Mouse (Mus musculus): ENCODE results near the gene Gm29094.
"Not testable (repeated sequence)": the region's sequence is repeated elsewhere in the genome, so short reads cannot be mapped to it uniquely, and the experiment has no call there.

Gm29094 gene

DNA sequence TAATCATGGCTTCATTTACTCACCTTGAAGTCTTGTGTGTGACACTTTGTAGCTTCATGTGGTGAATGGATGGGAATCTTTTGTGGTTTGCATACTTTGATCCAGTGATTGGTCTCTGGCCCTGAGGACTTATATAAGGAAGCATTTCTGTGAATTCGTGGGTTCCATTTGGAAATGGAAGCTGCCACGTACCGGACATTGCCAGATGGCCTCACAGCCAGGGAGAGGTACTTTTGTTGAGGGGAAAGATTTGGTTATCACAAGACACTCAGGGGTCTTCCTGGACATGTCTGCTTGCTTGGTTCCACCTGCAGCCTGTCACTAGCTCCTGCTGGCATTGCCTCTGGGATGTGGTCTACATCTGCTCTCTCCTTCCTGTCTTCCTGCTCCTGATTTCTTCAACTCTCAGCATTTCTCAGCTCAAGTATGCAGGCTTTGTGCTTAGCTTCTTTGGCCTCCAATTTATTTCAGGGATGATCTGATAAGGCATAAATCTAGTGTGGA is 41.4 kb downstream of the Gm29094 start:
- DNase-seq (ENCODE audit: low read depth, low spot score): not testable (repeated sequence)

DNA sequence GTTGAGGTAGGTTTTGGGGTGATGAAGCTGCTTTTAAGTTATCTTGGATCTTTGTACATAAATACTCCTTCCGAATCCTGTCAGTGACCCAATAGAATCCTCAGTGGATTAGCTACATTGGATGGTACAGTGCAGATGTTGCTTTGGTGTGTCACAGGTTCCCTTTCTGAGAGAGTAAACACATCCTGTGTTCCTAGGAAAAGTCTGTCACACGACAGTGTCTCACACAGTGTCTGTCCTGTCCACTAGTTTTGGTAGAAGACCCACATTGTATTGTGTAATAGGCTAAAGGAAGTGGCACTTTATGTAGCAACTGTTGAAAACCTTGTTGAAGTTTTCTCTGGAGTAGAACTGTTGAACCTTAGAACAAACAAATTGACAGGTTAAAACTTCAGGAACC is 54.2 kb downstream of the Gm29094 start:
- DNase-seq (ENCODE audit: low read depth, low spot score): no peak

DNA sequence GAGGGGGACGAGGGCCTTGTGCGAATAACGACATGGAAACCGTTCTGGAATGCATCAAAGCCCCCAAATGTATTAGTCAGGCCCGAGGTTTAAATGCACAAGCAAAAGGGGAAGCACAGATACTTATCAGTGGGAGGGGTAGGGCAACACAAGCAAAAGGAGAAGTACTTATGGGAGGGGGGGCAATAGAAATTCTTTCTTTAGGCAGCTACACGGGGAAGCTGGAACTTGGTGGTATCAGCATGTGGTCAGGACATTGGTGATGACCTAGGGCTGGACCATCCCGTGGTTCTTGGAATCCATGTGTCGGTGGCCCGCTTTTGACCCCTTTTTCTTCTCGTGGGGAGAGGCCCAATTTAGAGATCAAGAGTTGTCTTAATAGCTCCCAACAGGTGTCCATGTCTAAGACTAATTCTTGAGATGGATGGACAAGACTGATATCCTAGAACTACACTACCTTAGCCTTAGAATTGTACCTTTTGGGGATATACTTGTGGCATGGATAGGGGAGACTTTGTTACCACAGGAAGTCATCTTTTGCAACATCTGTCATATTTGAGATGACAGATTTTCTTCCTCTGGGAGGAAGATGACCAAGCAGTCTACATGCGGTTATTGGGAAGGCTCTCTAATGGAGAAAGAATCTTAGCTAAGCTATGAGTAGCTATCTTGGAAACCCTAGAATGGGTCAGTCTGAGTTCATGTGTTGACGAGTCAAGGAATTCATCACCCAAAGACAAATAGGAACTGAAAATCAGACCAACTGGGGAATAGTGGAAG is 57.6 kb downstream of the Gm29094 start:
- no peak for DNase-seq (ENCODE audit: low read depth, low spot score)

DNA sequence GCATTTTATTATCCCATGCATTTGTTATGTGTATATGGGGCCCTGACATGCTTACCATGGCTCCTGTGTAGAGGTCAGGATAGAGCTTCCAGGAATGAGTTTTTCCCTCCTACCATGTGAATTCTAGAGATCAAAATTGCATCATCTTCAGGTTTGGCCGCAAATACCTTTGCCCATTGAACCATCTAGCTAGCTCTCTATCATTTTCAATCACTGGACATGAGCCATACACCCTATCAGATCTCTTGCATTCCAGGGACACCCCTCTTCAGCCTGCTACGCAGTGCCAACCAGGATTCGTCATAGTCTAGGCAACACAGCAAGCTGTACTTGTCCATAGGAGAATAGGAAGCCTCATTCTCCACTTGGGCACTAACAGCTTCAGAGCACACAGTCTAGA is 64.8 kb downstream of the Gm29094 start:
- no peak for DNase-seq (ENCODE audit: low read depth, low spot score)

DNA sequence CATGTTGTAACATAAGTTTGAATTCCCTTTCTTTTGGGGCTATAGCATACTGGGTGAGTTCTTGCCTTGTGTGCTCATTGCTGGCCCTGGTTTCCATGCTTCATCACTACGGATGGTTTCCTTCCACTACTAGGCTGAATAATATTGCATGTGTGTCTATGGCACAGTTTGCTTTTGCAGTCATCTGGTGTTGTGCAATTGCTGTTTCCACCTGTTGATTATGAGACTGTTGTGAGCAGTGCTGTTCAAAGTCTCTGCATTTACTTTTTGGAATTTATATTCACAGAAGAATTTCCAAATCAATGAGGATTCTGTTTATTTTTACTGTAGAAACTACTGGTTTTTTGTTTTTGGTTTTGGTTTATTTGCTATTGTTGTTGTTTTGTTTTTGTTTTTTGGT is 65.4 kb downstream of the Gm29094 start:
- no peak for DNase-seq (ENCODE audit: low read depth, low spot score)

All from CD4-positive helper T cell, adult 2 months (primary cell).